Mouse (Mus musculus) adrenal gland, adult 8-10 months (tissue): Measurements from ENCODE around the gene Kctd12b. TPM values are rescaled to one million over a fixed set of nuclear protein-coding genes. Genes with fewer than 3 reads are reported as not detected.
A peak's percentile ranks its signal among the peaks of the same experiment; 100 is the strongest.
"Not testable (repeated sequence)": the region's sequence is repeated elsewhere in the genome, so short reads cannot be mapped to it uniquely, and the experiment has no call there.

Experiments
- DNase-seq: peaks from one replicate; pipeline ENCODE4 v3.0.0; 2022
- total RNA-seq, 4 experiments: library from RNA; stranded (reverse); gene quantifications; 2 replicates each; pipeline ENCODE4 v1.2.4; 2022

Kctd12b gene
- total RNA-seq, result 10 to 100 TPM in 2 of 4 experiments, 1 to 10 TPM in 2; 5.8 to 11.4 (median 9.0) TPM

GRCm38 (mm10) chrX:153695782-153696395 is at the start of gene Kctd12b:
Kctd12b (minus strand) TSS chrX:153696391.
- DNase-seq, result no peak

GRCm38 (mm10) chrX:153742493-153742892 is 46.3 kb upstream of the Kctd12b start:
- DNase-seq, result no peak

GRCm38 (mm10) chrX:153735697-153736096 is 39.5 kb upstream of the Kctd12b start:
- DNase-seq, result no peak

- DNase-seq, result no peak
Measured at GRCm38 (mm10) chrX:153724400-153724799, 28.2 kb upstream of the Kctd12b start.

GRCm38 (mm10) chrX:153723110-153723916 is 27.1 kb upstream of the Kctd12b start, which contains the start of gene Nbdy:
Nbdy (plus strand) TSS chrX:153723590.
- peak; percentile 26 for DNase-seq

- DNase-seq, result no peak
Measured at GRCm38 (mm10) chrX:153719602-153720001, 23.4 kb upstream of the Kctd12b start.

- no peak for DNase-seq
Measured at GRCm38 (mm10) chrX:153716716-153717115, 20.5 kb upstream of the Kctd12b start.

GRCm38 (mm10) chrX:153707735-153708134 is 11.5 kb upstream of the Kctd12b start:
- DNase-seq, result no peak

GRCm38 (mm10) chrX:153700463-153700862 is 4.3 kb upstream of the Kctd12b start:
- no peak for DNase-seq

GRCm38 (mm10) chrX:153668233-153668632 is 28.0 kb downstream of the Kctd12b start:
- not testable (repeated sequence) for DNase-seq

- DNase-seq, result no peak
Measured at GRCm38 (mm10) chrX:153664903-153665302, 31.3 kb downstream of the Kctd12b start.

- DNase-seq, result no peak
Measured at GRCm38 (mm10) chrX:153656949-153657348, 39.2 kb downstream of the Kctd12b start.

- DNase-seq, result no peak
Measured at GRCm38 (mm10) chrX:153640615-153641014, 55.6 kb downstream of the Kctd12b start.

GRCm38 (mm10) chrX:153636247-153636646 is 59.9 kb downstream of the Kctd12b start:
- no peak for DNase-seq

Other genes starting within 250 kb of the Kctd12b start
- 10 to 100 TPM; 64.1 to 79.8 (median 69.0) TPM for gene Ubqln2, start 198.2 kb downstream of the Kctd12b start, total RNA-seq
- not detected for gene Cypt3, start 137.8 kb downstream of the Kctd12b start, total RNA-seq
- gene Nbdy, start 27.2 kb upstream of the Kctd12b start, total RNA-seq, result 10 to 100 TPM; 65.7 to 76.0 (median 67.6) TPM
- gene Spin2c, start 135.8 kb upstream of the Kctd12b start, total RNA-seq, result 1 to 10 TPM in 3 of 4 experiments, under 1 TPM in 1; 0.43 to 1.4 (median 1.2) TPM